Mouse (Mus musculus) intestine, embryonic 16.5 days (tissue): Measurements from ENCODE around the gene Cdiptos. TPM values are rescaled to one million over a fixed set of nuclear protein-coding genes. Genes with fewer than 3 reads are reported as not detected.

Experiments used
- ATAC-seq: fragments of 200-750 bp; cut with Nextera tagmentation; 2 replicates; pipeline ENCODE4 v1.8.0; 2017; ENCODE audit warnings: moderate TSS enrichment, moderate library complexity
- H3K27ac ChIP-seq: fragments of 300-500 bp; sonication (generic); 2 replicates; pipeline ENCODE4 v1.5.1; 2014; ENCODE audit warnings: mild to moderate bottlenecking, low read length
- H3K27me3 ChIP-seq: fragments of 300-500 bp; sonication (generic); replicated peaks from 2 replicates; pipeline ENCODE4 v1.6.1; 2014; ENCODE audit warnings: low read length, control low read depth, mixed read lengths; ENCODE audit not compliant: control insufficient read depth, insufficient read depth
- H3K36me3 ChIP-seq: fragments of 300-500 bp; sonication (generic); 2 replicates; pipeline ENCODE4 v1.6.1; 2014; ENCODE audit warnings: low read length, control low read depth; ENCODE audit not compliant: control insufficient read depth, insufficient read depth
- H3K4me1 ChIP-seq: fragments of 300-500 bp; sonication (generic); 2 replicates; pipeline ENCODE4 v1.6.1; 2014; ENCODE audit warnings: low read length, control low read depth, mixed read lengths; ENCODE audit not compliant: control insufficient read depth, insufficient read depth
- H3K4me2 ChIP-seq: fragments of 300-500 bp; sonication (generic); 2 replicates; pipeline ENCODE4 v1.6.1; 2014; ENCODE audit warnings: low read depth, low read length, control low read depth
- H3K4me3 ChIP-seq: fragments of 300-500 bp; sonication (generic); 2 replicates; pipeline ENCODE4 v1.5.1; 2014; ENCODE audit warnings: mild to moderate bottlenecking, low read length
- H3K9ac ChIP-seq: fragments of 300-500 bp; sonication (generic); 2 replicates; pipeline ENCODE4 v1.6.1; 2014; ENCODE audit warnings: low read depth, low read length
- H3K9me3 ChIP-seq: fragments of 300-500 bp; sonication (generic); 2 replicates; pipeline ENCODE4 v1.6.1; 2016; ENCODE audit warnings: low read length, control low read depth; ENCODE audit not compliant: control insufficient read depth
- WGBS: fragments of 180-500 bp; shearing (Covaris S2); extraction: QIAGEN DNeasy Blood & Tissue Kit; methylation state at CpG from one replicate; pipeline ENCODE4 v1.1.7; 2014; 5-methylcytosine and 5-hydroxymethylcytosine counted together
- polyA plus RNA-seq: library from polyadenylated mRNA; unstranded; fragments of >200 nt; fragmentation: Nextera tagmentation; extraction: Ambion mirVana; gene quantifications from 2 replicates; pipeline ENCODE4 v1.2.1, GENCODE M21; 2015

Cdiptos gene
- polyA plus RNA-seq, 1 experiment from 2014 or later = 1.6 TPM

DNA sequence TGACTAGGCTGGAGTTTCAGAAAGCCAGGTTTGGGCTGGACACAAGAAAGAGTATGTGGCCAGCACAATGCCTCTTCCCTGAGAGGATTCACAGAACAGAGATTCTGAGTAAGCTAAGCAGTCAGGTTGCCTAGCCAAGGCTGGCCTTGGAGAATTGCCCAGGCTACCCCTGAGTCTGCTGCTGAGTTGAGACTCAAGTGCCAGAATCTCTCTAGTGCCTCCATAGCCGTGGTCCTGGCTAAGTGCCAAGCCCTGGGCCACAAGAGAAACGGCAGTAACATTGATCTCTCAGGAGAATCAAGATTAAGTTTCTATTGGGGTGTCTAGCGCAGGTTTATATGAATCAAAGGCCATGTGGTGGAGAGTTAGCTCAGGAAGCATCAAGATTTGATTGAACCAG, 10.3 kb downstream of the Cdiptos start:
- Histone ChIP-seq H3K4me2 (no peak overlapping the region), H3K9me3 (no peaks in the 10 kb centered on the region), H3K4me3 (no peak overlapping the region), H3K27ac (no peak overlapping the region), H3K36me3 (no peaks in the 10 kb centered on the region), H3K27me3 (peaks cover 7% of the 10 kb centered on the region; the same call in 1 of the 2 replicates), H3K9ac (no peak overlapping the region), H3K4me1 (no peaks in the 10 kb centered on the region)
- ATAC-seq = no peak
- 46% methylated on average over 3 of the region's 3 CpGs for WGBS

DNA sequence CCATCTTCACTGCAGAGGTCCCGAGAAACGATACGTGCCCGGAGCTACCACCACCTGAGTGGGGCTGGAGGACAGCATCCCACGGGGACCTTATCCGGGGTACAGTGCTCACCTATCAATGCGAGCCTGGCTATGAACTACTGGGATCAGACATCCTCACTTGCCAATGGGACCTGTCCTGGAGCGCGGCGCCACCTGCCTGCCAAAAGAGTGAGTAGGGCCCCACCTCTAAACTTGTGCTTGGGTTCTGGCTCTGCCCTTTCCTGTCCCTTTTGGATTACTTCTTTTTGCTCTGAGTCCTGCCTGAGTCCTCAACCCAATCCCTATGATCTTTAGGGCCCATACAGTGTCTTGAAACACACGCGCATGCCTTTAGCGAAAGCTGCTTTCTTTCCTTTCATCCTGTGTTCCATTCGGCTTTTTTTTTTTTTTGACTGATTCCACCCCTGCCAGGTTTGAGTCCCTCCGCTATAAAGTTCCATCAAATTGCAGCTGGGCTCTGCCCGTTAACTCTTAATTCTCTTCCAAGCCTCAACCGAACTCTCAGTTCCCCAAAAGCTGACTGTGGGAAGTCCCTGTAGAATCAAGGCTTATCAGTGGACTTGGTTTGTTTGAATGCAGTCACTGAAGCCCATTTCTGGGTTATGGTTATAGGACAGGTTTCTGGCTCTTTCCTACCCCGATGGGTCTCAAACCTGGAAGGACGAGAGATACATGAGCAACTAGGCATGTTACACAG, 12.2 kb downstream of the Cdiptos start:
- ATAC-seq = no peak
- H3K4me1 ChIP-seq = no peaks in the 10 kb centered on the region
- H3K27me3 ChIP-seq = peaks cover 7% of the 10 kb centered on the region; the same call in 1 of the 2 replicates
- H3K9me3 ChIP-seq = no peaks in the 10 kb centered on the region
- 27% methylated on average over 19 of the region's 19 CpGs for WGBS
- no peaks in the 10 kb centered on the region for H3K36me3 ChIP-seq
- no peak overlapping the region for H3K27ac ChIP-seq
- H3K4me2 ChIP-seq = no peak overlapping the region
- no peak overlapping the region for H3K4me3 ChIP-seq
- no peak overlapping the region for H3K9ac ChIP-seq

DNA sequence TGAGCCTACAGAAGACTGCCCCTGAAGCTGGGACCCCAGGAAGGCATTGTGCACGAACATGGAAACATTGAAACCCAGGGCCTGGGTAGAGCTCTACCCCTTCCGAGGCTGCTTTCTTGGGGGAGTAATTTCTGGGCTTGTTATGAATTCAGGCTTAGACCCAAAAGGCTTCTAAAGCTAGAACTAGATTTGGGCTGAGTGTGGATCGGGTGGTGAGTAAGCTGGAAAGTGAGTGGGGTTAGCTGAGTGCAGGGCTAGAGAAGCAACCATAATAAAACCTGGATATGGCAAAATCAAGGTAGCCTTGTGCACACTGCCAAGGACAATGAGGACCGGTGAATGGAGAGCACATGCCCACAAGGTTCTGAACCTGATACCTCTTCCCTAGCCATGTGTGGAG, 13.9 kb downstream of the Cdiptos start:
- no peaks in the 10 kb centered on the region for H3K36me3 ChIP-seq
- H3K4me3 ChIP-seq = no peak overlapping the region
- whole genome bisulfite sequencing = 90% methylated on average over 4 of the region's 4 CpGs
- H3K4me1 ChIP-seq = no peaks in the 10 kb centered on the region
- H3K27ac ChIP-seq = no peak overlapping the region
- no peak overlapping the region for H3K9ac ChIP-seq
- ATAC-seq = no peak
- no peak overlapping the region for H3K4me2 ChIP-seq
- no peaks in the 10 kb centered on the region for H3K9me3 ChIP-seq
- peaks cover 7% of the 10 kb centered on the region; the same call in 1 of the 2 replicates for H3K27me3 ChIP-seq

DNA sequence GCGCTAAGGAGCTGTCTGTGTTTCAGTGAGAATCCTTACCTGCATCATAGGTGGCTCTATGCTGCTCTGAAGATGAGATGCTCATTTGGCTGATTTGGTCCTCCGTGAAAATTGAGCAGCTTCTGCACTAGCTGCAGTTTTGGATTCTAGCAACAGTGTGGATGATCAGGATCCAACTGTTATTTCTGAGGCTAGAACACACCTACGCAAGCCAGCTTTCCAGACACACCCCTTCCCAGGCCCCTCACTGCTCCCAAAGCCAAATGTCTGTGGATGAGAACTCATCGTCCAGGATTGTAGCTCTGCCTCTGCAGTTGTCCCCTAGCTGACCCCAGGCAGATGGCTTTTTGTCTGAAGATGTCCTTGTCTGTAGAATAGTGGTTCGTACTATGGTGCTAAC, 14.8 kb downstream of the Cdiptos start:
- Histone ChIP-seq H3K4me1 (no peaks in the 10 kb centered on the region), H3K4me2 (no peak overlapping the region), H3K9me3 (no peaks in the 10 kb centered on the region), H3K9ac (no peak overlapping the region), H3K4me3 (no peak overlapping the region), H3K36me3 (no peaks in the 10 kb centered on the region), H3K27me3 (peaks cover 7% of the 10 kb centered on the region; the same call in 1 of the 2 replicates), H3K27ac (no peak overlapping the region)
- WGBS = 88% methylated on average over 5 of the region's 5 CpGs
- ATAC-seq = no peak

DNA sequence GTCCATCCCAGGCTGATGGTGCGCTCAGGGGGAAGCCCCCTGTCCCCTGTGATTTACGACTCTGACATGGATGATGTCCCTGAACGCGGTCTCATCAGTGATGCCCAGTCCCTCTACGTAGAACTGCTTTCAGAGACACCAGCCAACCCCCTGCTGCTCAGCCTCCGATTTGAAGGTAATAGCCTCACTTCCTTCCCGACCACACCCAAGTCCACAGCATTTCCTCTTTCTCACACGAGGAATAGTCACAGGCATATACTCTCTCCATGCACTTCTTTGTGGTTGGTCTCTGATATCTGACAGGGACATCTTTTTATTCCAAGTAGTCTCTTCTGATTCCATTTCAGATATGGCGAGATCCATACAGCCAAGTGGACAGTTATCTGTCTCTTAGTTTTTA, 16.1 kb downstream of the Cdiptos start:
- Histone ChIP-seq H3K4me1 (no peaks in the 10 kb centered on the region), H3K4me2 (no peak overlapping the region), H3K27me3 (peaks cover 7% of the 10 kb centered on the region; the same call in 1 of the 2 replicates), H3K9ac (no peak overlapping the region), H3K27ac (no peak overlapping the region), H3K9me3 (no peaks in the 10 kb centered on the region), H3K4me3 (no peak overlapping the region), H3K36me3 (no peaks in the 10 kb centered on the region)
- ATAC-seq = no peak
- 43% methylated on average over 9 of the region's 9 CpGs for WGBS

DNA sequence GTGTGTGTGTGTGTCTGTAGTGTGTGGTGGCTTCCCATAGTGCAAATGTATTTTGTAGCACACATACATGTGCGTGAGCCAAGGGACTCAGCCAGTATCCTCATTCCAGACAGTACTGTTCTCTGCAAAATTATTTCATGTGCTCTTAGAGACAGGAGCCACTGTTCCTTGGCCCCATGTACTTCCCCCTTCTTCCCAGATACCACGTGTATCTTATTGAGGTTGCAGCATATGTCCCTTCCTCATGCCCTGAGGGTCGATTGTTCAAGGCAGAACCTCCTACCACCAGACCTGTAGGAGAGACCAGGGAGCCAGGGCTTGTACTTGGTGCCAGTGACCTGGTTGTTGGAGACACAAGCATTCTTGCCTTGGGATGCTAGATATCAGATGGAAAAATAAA, 20.8 kb downstream of the Cdiptos start:
- Histone ChIP-seq H3K9ac (no peak overlapping the region), H3K27ac (no peak overlapping the region), H3K4me1 (peaks cover 3% of the 10 kb centered on the region; the same call in 1 of the 2 replicates), H3K9me3 (no peaks in the 10 kb centered on the region), H3K36me3 (no peaks in the 10 kb centered on the region), H3K4me3 (no peak overlapping the region), H3K27me3 (peaks cover 10% of the 10 kb centered on the region), H3K4me2 (no peak overlapping the region)
- no peak for ATAC-seq
- 58% methylated on average over 3 of the region's 3 CpGs for WGBS

DNA sequence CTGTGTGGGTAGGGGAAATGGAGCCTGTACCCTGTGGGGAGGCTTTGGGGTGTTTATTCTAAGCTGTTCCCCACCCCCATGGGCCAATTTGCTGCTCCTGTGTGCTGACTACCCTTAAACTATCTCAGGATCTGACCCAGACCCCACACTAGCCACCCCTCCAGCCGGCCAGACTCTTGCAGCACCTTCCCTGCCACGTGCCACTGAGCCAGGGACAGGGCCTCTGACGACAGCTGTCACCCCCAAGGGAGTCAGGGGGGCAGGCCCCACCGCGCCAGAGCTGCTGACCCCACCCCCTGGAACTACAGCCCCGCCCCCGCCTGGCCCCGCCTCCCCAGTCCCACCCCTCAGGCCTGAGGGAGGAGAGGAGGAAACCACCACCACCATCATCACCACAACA, 23.3 kb downstream of the Cdiptos start:
- H3K4me2 ChIP-seq = no peak overlapping the region
- no peaks in the 10 kb centered on the region for H3K36me3 ChIP-seq
- ATAC-seq = no peak
- no peak overlapping the region for H3K27ac ChIP-seq
- peaks cover 13% of the 10 kb centered on the region for H3K27me3 ChIP-seq
- under 1% methylated on average over 8 of the region's 8 CpGs for WGBS
- H3K4me1 ChIP-seq = peaks cover 11% of the 10 kb centered on the region
- H3K9ac ChIP-seq = no peak overlapping the region
- no peak overlapping the region for H3K4me3 ChIP-seq
- H3K9me3 ChIP-seq = no peaks in the 10 kb centered on the region

DNA sequence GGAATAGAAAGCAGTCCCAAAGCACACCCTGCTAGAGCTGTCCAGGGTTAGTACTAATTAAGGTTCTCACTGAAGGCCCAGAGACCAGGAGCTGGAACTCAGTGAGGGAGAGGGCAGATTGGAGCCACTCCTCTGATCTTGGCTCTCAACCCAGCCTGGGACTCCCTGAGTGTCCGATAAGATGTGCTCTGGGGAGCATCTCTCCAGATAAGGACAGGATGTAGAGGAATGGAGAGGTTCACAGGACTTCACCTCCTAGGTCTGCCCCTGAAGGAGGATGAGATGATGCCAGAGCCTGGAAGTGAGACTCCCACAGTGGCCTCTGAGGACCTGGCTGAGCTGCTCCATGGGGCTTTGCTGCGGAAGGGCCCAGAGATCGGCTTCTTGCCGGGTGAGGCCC, 24.2 kb downstream of the Cdiptos start:
- 21% methylated on average over 4 of the region's 4 CpGs for WGBS
- Histone ChIP-seq H3K9me3 (no peaks in the 10 kb centered on the region), H3K36me3 (no peaks in the 10 kb centered on the region), H3K9ac (no peak overlapping the region), H3K27me3 (peaks cover 13% of the 10 kb centered on the region), H3K4me3 (no peak overlapping the region), H3K4me1 (peaks cover 11% of the 10 kb centered on the region), H3K4me2 (no peak overlapping the region), H3K27ac (no peak overlapping the region)
- no peak for ATAC-seq

DNA sequence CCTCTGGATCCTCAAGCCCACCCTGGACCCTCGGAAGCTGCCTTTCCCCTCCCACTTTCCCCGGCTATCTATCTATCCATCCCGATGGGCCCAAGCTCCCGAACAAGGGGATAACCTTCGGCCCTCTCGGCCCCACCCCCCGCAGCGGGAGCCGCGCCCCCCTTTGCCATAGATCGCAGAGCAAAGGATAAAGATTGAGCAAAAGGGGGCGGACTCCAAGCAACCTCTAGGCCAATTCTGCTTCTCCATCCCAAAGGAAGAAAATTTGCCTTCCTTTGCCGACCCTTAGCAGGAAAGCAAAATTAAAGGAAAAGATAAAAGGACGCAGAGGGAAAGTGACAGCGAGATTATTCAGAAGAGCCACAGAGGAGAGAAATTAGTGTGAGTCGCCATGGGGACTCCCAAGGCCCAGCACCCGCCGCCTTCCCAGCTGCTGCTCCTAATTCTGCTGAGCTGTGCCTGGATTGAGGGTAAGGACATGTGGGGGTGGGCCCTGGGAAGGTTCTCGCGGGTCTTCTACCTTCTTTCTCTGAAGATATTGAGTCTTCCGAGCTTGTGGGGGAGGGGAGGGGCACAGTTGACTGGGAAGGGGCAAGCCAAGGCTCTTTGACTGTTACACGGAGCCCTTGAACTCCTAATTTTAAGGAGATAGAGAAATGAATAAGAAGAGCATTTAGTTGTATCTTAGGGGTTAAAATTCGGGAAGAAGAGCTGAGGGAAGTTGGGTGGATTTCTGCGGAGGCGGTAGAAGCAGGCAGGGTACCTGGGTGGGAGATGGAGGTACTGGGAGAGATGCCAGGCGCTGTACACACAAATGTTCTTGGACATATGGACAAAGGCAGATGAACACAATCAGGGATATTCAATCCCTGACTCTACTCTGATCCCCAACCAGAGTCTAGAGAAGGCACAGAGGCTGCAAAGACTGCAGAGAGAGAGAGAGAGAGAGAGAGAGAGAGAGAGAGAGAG, 25.0 kb downstream of the Cdiptos start:
- ATAC-seq = no peak
- Histone ChIP-seq H3K36me3 (no peaks in the 10 kb centered on the region), H3K4me2 (peak overlapping the region; percentile 100), H3K4me3 (peak overlapping the region; percentile 58), H3K27ac (no peak overlapping the region), H3K27me3 (peaks cover 13% of the 10 kb centered on the region), H3K9ac (no peak overlapping the region), H3K9me3 (no peaks in the 10 kb centered on the region), H3K4me1 (peaks cover 11% of the 10 kb centered on the region)
- WGBS = 6% methylated on average over 26 of the region's 26 CpGs
